Comparison of ENCODE assay signal across 35 mouse cellular contexts in the genomic region with DNA sequence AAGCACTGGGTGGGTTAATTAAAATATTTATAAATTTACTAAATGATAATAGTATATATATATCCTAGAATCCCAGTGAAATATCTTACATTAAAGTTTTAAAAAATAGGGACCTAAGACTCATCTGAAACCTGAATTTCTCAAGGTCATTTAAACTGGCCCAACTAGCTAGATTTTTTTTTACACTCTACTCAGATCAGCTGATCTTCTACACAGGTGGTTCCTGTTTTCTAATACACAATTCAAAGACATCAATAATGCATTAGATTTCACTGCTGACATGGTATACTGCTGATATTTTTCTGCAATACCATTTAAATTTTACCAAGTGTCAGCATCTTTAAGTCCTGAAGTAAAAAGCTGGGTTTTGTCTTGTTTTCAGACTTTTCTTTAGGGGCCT.
"Had no signal": no experiment of that assay in that cellular context is flagged by ENCODE, and none has a peak within 500 bp of the region (broad histone marks: within the 10 kb centered on the region; RNA-seq: fewer than 3 reads in every experiment).

No protein-coding gene starts in this region.

- H3K27ac ChIP-seq: heart, embryonic 10.5 days; heart, embryonic 13.5 days; heart, embryonic 15.5 days; hindbrain, embryonic 10.5 days; hindbrain, embryonic 12.5 days; hindbrain, embryonic 13.5 days; hindbrain, embryonic 14.5 days; hindbrain, embryonic 15.5 days; hindbrain, postnatal 0 days; intestine, embryonic 15.5 days; kidney, embryonic 15.5 days; kidney, postnatal 0 days; layer of hippocampus, adult 2 months had no signal

- H3K4me2 ChIP-seq: heart, embryonic 11.5 days; heart, embryonic 12.5 days; heart, embryonic 13.5 days; heart, embryonic 15.5 days; hindbrain, embryonic 12.5 days; hindbrain, embryonic 13.5 days; hindbrain, embryonic 14.5 days; hindbrain, embryonic 15.5 days; intestine, embryonic 15.5 days; kidney, embryonic 15.5 days had no signal

- H3K4me1 ChIP-seq: heart, embryonic 10.5 days; hindbrain, embryonic 10.5 days; hindbrain, embryonic 13.5 days; hindbrain, embryonic 15.5 days; intestine, embryonic 15.5 days had no signal

- H3K36me3 ChIP-seq: heart, embryonic 10.5 days; heart, embryonic 12.5 days; heart, embryonic 13.5 days; heart, embryonic 15.5 days; hindbrain, embryonic 10.5 days; hindbrain, embryonic 12.5 days; hindbrain, embryonic 13.5 days; hindbrain, embryonic 15.5 days; intestine, embryonic 15.5 days; kidney, embryonic 15.5 days had no signal

- DNase-seq: heart, postnatal 10 days; heart, postnatal 14 days; heart, postnatal 36 days; heart, postnatal 4 days; kidney, adult 11 months; kidney, adult 18-20 months; kidney, adult 2 months; kidney, adult 8-10 months; kidney, adult 9 months; kidney, postnatal 10 days; kidney, postnatal 14 days; kidney, postnatal 25 days; kidney, postnatal 36 days; kidney, postnatal 4 days; layer of hippocampus, adult 9-11 months; layer of hippocampus, postnatal 36 days had no signal

- H3K4me3 ChIP-seq: heart, embryonic 10.5 days; heart, embryonic 12.5 days; heart, embryonic 13.5 days; heart, embryonic 15.5 days; hindbrain, embryonic 10.5 days; hindbrain, embryonic 12.5 days; hindbrain, embryonic 13.5 days; hindbrain, embryonic 15.5 days; intestine, embryonic 15.5 days; kidney, embryonic 15.5 days; layer of hippocampus, adult 2 months had no signal

- H3K9ac ChIP-seq: heart, embryonic 12.5 days; heart, embryonic 13.5 days; heart, embryonic 15.5 days; hindbrain, embryonic 12.5 days; hindbrain, embryonic 13.5 days; hindbrain, embryonic 14.5 days; hindbrain, embryonic 15.5 days; intestine, embryonic 15.5 days; kidney, embryonic 15.5 days had no signal

- H3K9me3 ChIP-seq: heart, embryonic 10.5 days; heart, embryonic 12.5 days; heart, embryonic 13.5 days; heart, embryonic 15.5 days; hindbrain, embryonic 10.5 days; hindbrain, embryonic 12.5 days; hindbrain, embryonic 13.5 days; hindbrain, embryonic 15.5 days; intestine, embryonic 15.5 days; kidney, embryonic 15.5 days had no signal

- H3K27me3 ChIP-seq: heart, embryonic 12.5 days; heart, embryonic 13.5 days; heart, embryonic 15.5 days; hindbrain, embryonic 12.5 days; hindbrain, embryonic 13.5 days; hindbrain, embryonic 15.5 days; intestine, embryonic 15.5 days; kidney, embryonic 15.5 days had no signal

- ATAC-seq: hindbrain, embryonic 16.5 days; hindbrain, postnatal 0 days; inflammation-experienced regulatory T-cells, adult 6 months; intestine, embryonic 15.5 days; intestine, embryonic 16.5 days; intestine, postnatal 0 days had no signal
